Mouse (Mus musculus) C2C12 (cell line): ENCODE measurements around the gene Jak2. TPM values are rescaled to one million over a fixed set of nuclear protein-coding genes. Genes with fewer than 3 reads are reported as not detected.

ENCODE experiments used
- H3K27me3 ChIP-seq: one replicate; pipeline ENCODE4 v1.6.1; 2011; ENCODE audit not compliant: control insufficient read depth, insufficient read depth, insufficient read length
- H3K36me3 ChIP-seq: one replicate; pipeline ENCODE4 v1.6.1; 2011; ENCODE audit not compliant: control insufficient read depth, insufficient read depth
- H3K4me3 ChIP-seq: one replicate; pipeline ENCODE4 v1.5.1; 2011; ENCODE audit warnings: mild to moderate bottlenecking, control low read depth; ENCODE audit not compliant: poor library complexity, insufficient read depth, severe bottlenecking
- H3K79me2 ChIP-seq: one replicate; pipeline ENCODE4 v1.6.1; 2011; ENCODE audit not compliant: control insufficient read depth, insufficient read depth
- H3K79me3 ChIP-seq: one replicate; pipeline ENCODE4 v1.6.1; 2011; ENCODE audit warnings: low read depth, control low read depth
- H3ac ChIP-seq: one replicate; pipeline ENCODE3; 2011; ENCODE audit warnings: low read depth; ENCODE audit not compliant: control insufficient read depth, insufficient read length
- CEBPB ChIP-seq: IDR thresholded peaks from one replicate; pipeline ENCODE4 v1.6.1; 2011; ENCODE audit warnings: low read depth, mild to moderate bottlenecking, control low read depth, moderate library complexity
- CTCF ChIP-seq: IDR thresholded peaks from one replicate; pipeline ENCODE4 v1.5.1; 2011; ENCODE audit not compliant: control insufficient read depth, insufficient read depth, insufficient read length
- FOSL1 ChIP-seq: IDR thresholded peaks from one replicate; pipeline ENCODE4 v1.8.0; 2011; ENCODE audit warnings: mild to moderate bottlenecking, low read length; ENCODE audit not compliant: poor library complexity, insufficient read depth, severe bottlenecking
- MAX ChIP-seq: IDR thresholded peaks from one replicate; pipeline ENCODE4 v1.6.1; 2011; ENCODE audit warnings: mild to moderate bottlenecking, control low read depth
- MYOD1 ChIP-seq: IDR thresholded peaks from one replicate; pipeline ENCODE4 v1.6.1; 2011; ENCODE audit warnings: low read depth; ENCODE audit not compliant: control insufficient read depth, insufficient read length
- MYOG ChIP-seq: IDR thresholded peaks from one replicate; pipeline ENCODE4 v1.6.1; 2011; ENCODE audit not compliant: control insufficient read depth, insufficient read length; ENCODE audit errors: extremely low read depth
- USF1 ChIP-seq: IDR thresholded peaks from one replicate; pipeline ENCODE4 v1.6.1; 2011; ENCODE audit warnings: low read depth, mild to moderate bottlenecking, control low read depth, moderate library complexity
- polyA plus RNA-seq: library from polyadenylated mRNA; unstranded; fragments of >200 nt; fragmentation: generic; extraction: Trizol; gene quantifications from one replicate; pipeline ENCODE4 v1.2.1, GENCODE M21; 2012; ENCODE audit warnings: missing spikeins

The Jak2 gene
- polyA plus RNA-seq, 1 experiment = 4.3 TPM

- Histone ChIP-seq H3K4me3 (no peak overlapping the region), H3K79me2 (no peaks in the 10 kb centered on the region), H3K36me3 (no peaks in the 10 kb centered on the region), H3K79me3 (no peaks in the 10 kb centered on the region), H3ac (no peak overlapping the region), H3K27me3 (no peaks in the 10 kb centered on the region)
- TF ChIP-seq MYOD1 = no peak
- TF ChIP-seq MAX = no peak
- no peak for TF ChIP-seq USF1
- no peak for TF ChIP-seq MYOG
- TF ChIP-seq FOSL1 = no peak
- no peak for TF ChIP-seq CEBPB
- no peak for TF ChIP-seq CTCF
These were observed 22.6 kb upstream of the Jak2 start for GRCm38 (mm10) chr19:29228989-29229388.

GRCm38 (mm10) chr19:29232738-29233137 lies 18.9 kb upstream of the Jak2 start:
- Histone ChIP-seq H3K79me3 (no peaks in the 10 kb centered on the region), H3ac (no peak overlapping the region), H3K79me2 (no peaks in the 10 kb centered on the region), H3K4me3 (no peak overlapping the region), H3K36me3 (no peaks in the 10 kb centered on the region), H3K27me3 (no peaks in the 10 kb centered on the region)
- TF ChIP-seq MYOG = no peak
- no peak for TF ChIP-seq CEBPB
- TF ChIP-seq CTCF = no peak
- no peak for TF ChIP-seq MAX
- peak; percentile 17 for TF ChIP-seq MYOD1
- TF ChIP-seq USF1 = no peak

GRCm38 (mm10) chr19:29236658-29237385 lies 14.8 kb upstream of the Jak2 start:
- H3K36me3 ChIP-seq = no peaks in the 10 kb centered on the region
- TF ChIP-seq MAX (no peak), MYOG (no peak), USF1 (no peak), MYOD1 (no peak), FOSL1 (no peak), CEBPB (no peak), CTCF (no peak)
- no peak overlapping the region for H3K4me3 ChIP-seq
- no peaks in the 10 kb centered on the region for H3K79me3 ChIP-seq
- H3K27me3 ChIP-seq = no peaks in the 10 kb centered on the region
- H3K79me2 ChIP-seq = no peaks in the 10 kb centered on the region
- no peak overlapping the region for H3ac ChIP-seq

GRCm38 (mm10) chr19:29238171-29238570 lies 13.5 kb upstream of the Jak2 start:
- TF ChIP-seq USF1 = no peak
- H3K79me2 ChIP-seq = no peaks in the 10 kb centered on the region
- no peaks in the 10 kb centered on the region for H3K79me3 ChIP-seq
- no peaks in the 10 kb centered on the region for H3K36me3 ChIP-seq
- no peak overlapping the region for H3K4me3 ChIP-seq
- no peaks in the 10 kb centered on the region for H3K27me3 ChIP-seq
- no peak overlapping the region for H3ac ChIP-seq

GRCm38 (mm10) chr19:29239513-29240235 lies 12.0 kb upstream of the Jak2 start:
- TF ChIP-seq MYOD1 (no peak), MYOG (no peak), MAX (no peak), USF1 (no peak), CTCF (no peak), FOSL1 (no peak)
- Histone ChIP-seq H3K27me3 (no peaks in the 10 kb centered on the region), H3K79me3 (no peaks in the 10 kb centered on the region), H3ac (no peak overlapping the region), H3K79me2 (no peaks in the 10 kb centered on the region), H3K36me3 (no peaks in the 10 kb centered on the region), H3K4me3 (no peak overlapping the region)

GRCm38 (mm10) chr19:29240676-29241075 lies 11.0 kb upstream of the Jak2 start:
- Histone ChIP-seq H3ac (no peak overlapping the region), H3K27me3 (no peaks in the 10 kb centered on the region), H3K36me3 (no peaks in the 10 kb centered on the region), H3K79me3 (no peaks in the 10 kb centered on the region), H3K4me3 (no peak overlapping the region), H3K79me2 (no peaks in the 10 kb centered on the region)
- TF ChIP-seq CTCF (no peak), MYOG (no peak), CEBPB (no peak), FOSL1 (no peak), MAX (no peak), MYOD1 (no peak), USF1 (no peak)
